9 mouse cellular contexts compared by ENCODE assay signal in the genomic region with DNA sequence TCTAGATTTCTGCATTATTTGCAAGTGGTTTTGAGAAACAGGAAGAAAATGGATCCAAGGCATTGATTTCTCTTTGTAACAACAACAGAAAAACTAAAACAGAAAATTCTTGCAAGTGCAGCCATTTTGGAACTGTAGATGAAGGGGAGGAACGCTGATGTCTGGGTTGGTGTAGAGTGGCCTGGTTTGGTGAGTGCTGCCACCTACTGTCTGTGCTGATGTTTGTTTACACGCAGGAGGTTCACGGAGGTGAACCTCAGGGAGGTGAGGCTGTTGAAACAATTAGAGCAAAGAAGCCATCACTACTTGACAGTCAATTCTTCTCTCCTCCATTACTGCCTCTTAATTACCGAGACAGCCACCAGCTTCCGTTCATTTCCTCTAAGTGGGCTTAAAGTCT. TPM values are rescaled to one million over a fixed set of nuclear protein-coding genes. Genes with fewer than 3 reads are reported as not detected.
A peak's percentile ranks its signal among the peaks of the same experiment; 100 is the strongest.
DNase-seq lines count a peak whose midpoint lies in the region; ATAC-seq and TF ChIP-seq lines count a peak whose summit lies in the region.
"Had no signal": no experiment of that assay in that cellular context is flagged by ENCODE, and none has a peak within 500 bp of the region (broad histone marks: within the 10 kb centered on the region; RNA-seq: fewer than 3 reads in every experiment).

No protein-coding gene starts in this region.

- peaks cover 7% of the 10 kb centered on the region for H3K4me1 ChIP-seq in bone marrow macrophage, adult 2 months (ENCODE audit: control insufficient read depth, insufficient read depth, low read length)
- H3K4me1 ChIP-seq in embryonic facial prominence, embryonic 15.5 days: peaks cover 16% of the 10 kb centered on the region; the same call in 1 of the 2 replicates
- H3K4me1 ChIP-seq in midbrain, embryonic 10.5 days: peaks cover 21% of the 10 kb centered on the region

- 22% methylated on average over 5 of the region's 5 CpGs for WGBS in embryonic facial prominence, embryonic 15.5 days
- WGBS in midbrain, embryonic 10.5 days: 36% methylated on average over 5 of the region's 5 CpGs

- no peak for TF ChIP-seq POLR2A in bone marrow macrophage, adult 2 months (IDR thresholded peaks at IDR 0.05; ENCODE audit: borderline replicate concordance, low read depth, low read length)

- TF ChIP-seq CTCF in bone marrow macrophage, adult 2 months (IDR thresholded peaks at IDR 0.05; ENCODE audit: low read depth, low read length): peak; percentile 43

- H3K4me2 ChIP-seq in embryonic facial prominence, embryonic 15.5 days (replicated peaks): no peak overlapping the region
- H3K4me2 ChIP-seq: stomach, embryonic 15.5 days had no signal

- no peaks in the 10 kb centered on the region for H3K9me3 ChIP-seq in embryonic facial prominence, embryonic 15.5 days (replicated peaks)
- H3K9me3 ChIP-seq in midbrain, embryonic 10.5 days (replicated peaks): no peaks in the 10 kb centered on the region
- H3K9me3 ChIP-seq: stomach, embryonic 15.5 days had no signal

- ATAC-seq in embryonic facial prominence, embryonic 15.5 days (ENCODE audit: insufficient number of reproducible peaks, low FRiP score, low TSS enrichment, low read depth): peak; percentile 82; the same call in 1 of the 2 replicates
- peak; percentile 78 to 79; a peak in 3 of 4 replicates for ATAC-seq in hematopoietic stem cell, adult 5-6 weeks (replicated peaks in 1 of 2; ENCODE audit: insufficient read depth in 1 of 2, low FRiP score in 2 of 2, low TSS enrichment in 1 of 2, low read depth in 1 of 2, poor library complexity in 2 of 2, severe bottlenecking in 2 of 2)

- DNase-seq in left cerebral cortex, adult 18-20 months (ENCODE audit: low spot score in 2 of 2): peak; percentile 69 to 72
- no peak for DNase-seq in left cerebral cortex, adult 11 months (ENCODE audit: low spot score)
- peak; percentile 67 to 76 for DNase-seq in layer of hippocampus, postnatal 10 days (ENCODE audit: low spot score in 2 of 2)
- peak; percentile 40 for DNase-seq in midbrain, embryonic 10.5 days (ENCODE audit: low spot score)
- DNase-seq in spleen, postnatal 36 days (ENCODE audit: low spot score in 2 of 2): peak; percentile 33 to 38

- H3K36me3 ChIP-seq in embryonic facial prominence, embryonic 15.5 days: peaks cover 48% of the 10 kb centered on the region
- H3K36me3 ChIP-seq in midbrain, embryonic 10.5 days: peaks cover 41% of the 10 kb centered on the region

- no peak overlapping the region for H3K9ac ChIP-seq in embryonic facial prominence, embryonic 15.5 days
- H3K9ac ChIP-seq: stomach, embryonic 15.5 days had no signal

- H3K27me3 ChIP-seq in embryonic facial prominence, embryonic 15.5 days: no peaks in the 10 kb centered on the region
- H3K27me3 ChIP-seq in midbrain, embryonic 10.5 days (ENCODE audit: low read depth, poor library complexity, severe bottlenecking): no peaks in the 10 kb centered on the region
- H3K27me3 ChIP-seq: stomach, embryonic 15.5 days had no signal

- no peak overlapping the region for H3K4me3 ChIP-seq in bone marrow macrophage, adult 2 months (ENCODE audit: insufficient read depth, low read length)
- no peak overlapping the region for H3K4me3 ChIP-seq in embryonic facial prominence, embryonic 15.5 days (replicated peaks)
- no peak overlapping the region for H3K4me3 ChIP-seq in midbrain, embryonic 10.5 days
- H3K4me3 ChIP-seq: stomach, embryonic 15.5 days had no signal

- no peak overlapping the region for H3K27ac ChIP-seq in bone marrow macrophage, adult 2 months (ENCODE audit: insufficient read depth, low read depth, low read length)
- H3K27ac ChIP-seq in embryonic facial prominence, embryonic 15.5 days (replicated peaks): peak overlapping the region; percentile 23; the same call in 1 of the 2 replicates
- no peak overlapping the region for H3K27ac ChIP-seq in midbrain, embryonic 10.5 days (replicated peaks)
- H3K27ac ChIP-seq: stomach, embryonic 15.5 days had no signal

RNA-seq across cellular contexts. Expression of a gene that starts 54.7 kb away (rescaled TPM):
- under 1 TPM in 1 of 2 experiments, not detected in 1; 0.66 TPM for total RNA-seq in left cerebral cortex, adult 18-20 months (2021)
- polyA plus RNA-seq in bone marrow macrophage, adult 2 months (2012; ENCODE audit: insufficient read depth, insufficient read length, missing spikeins): not detected in 2 replicates
- polyA plus RNA-seq in embryonic facial prominence, embryonic 15.5 days (2015; fragmentation: Nextera tagmentation; extraction: Ambion mirVana): 0.34 TPM in 1 of 2 replicates, not detected in the other
- not detected in 2 replicates for total RNA-seq in hematopoietic stem cell, adult 5-6 weeks (2017)
- total RNA-seq in layer of hippocampus, postnatal 10 days (2021): under 1 TPM; 0.29 to 0.53 TPM
- polyA plus RNA-seq in midbrain, embryonic 10.5 days (2016; fragmentation: Nextera tagmentation; extraction: Ambion mirVana): not detected in 2 replicates
- polyA plus RNA-seq: stomach, embryonic 15.5 days had no signal
